Mouse (Mus musculus): ENCODE results near the gene Emilin1.

GRCm38 (mm10) chr5:30933705-30934104 lies 20.5 kb downstream of the Emilin1 start:
- TF ChIP-seq CTCF (IDR thresholded peaks at IDR 0.05; ENCODE audit: low read depth) = no peak
- no peak for TF ChIP-seq EP300 (IDR thresholded peaks at IDR 0.05; ENCODE audit: low read depth)

Data from liver, embryonic 14.5 days (tissue).